Mouse (Mus musculus) intestine, postnatal 0 days (tissue): Measurements from ENCODE around the gene Fbxw2. TPM values are rescaled to one million over a fixed set of nuclear protein-coding genes. Genes with fewer than 3 reads are reported as not detected.

Experiments
- ATAC-seq: fragments of 200-750 bp; cut with Nextera tagmentation; 2 replicates; pipeline ENCODE4 v1.8.0; 2017; ENCODE audit warnings: mild to moderate bottlenecking, moderate TSS enrichment, moderate library complexity
- H3K27ac ChIP-seq: fragments of 300-500 bp; sonication (generic); 2 replicates; pipeline ENCODE4 v1.5.1; 2014; ENCODE audit warnings: mild to moderate bottlenecking, low read depth, low read length, moderate library complexity
- H3K27me3 ChIP-seq: fragments of 300-500 bp; sonication (generic); replicated peaks from 2 replicates; pipeline ENCODE4 v1.6.1; 2014; ENCODE audit warnings: low read length, mixed read lengths; ENCODE audit not compliant: control insufficient read depth, insufficient read depth
- H3K36me3 ChIP-seq: fragments of 300-500 bp; sonication (generic); 2 replicates; pipeline ENCODE4 v1.6.1; 2014; ENCODE audit warnings: mild to moderate bottlenecking, moderate library complexity; ENCODE audit not compliant: control insufficient read depth, insufficient read depth
- H3K4me1 ChIP-seq: fragments of 300-500 bp; sonication (generic); replicated peaks from 2 replicates; pipeline ENCODE4 v1.6.1; 2014; ENCODE audit warnings: antibody characterized with exemption, low read length, mixed read lengths; ENCODE audit not compliant: control insufficient read depth, insufficient read depth
- H3K4me2 ChIP-seq: fragments of 300-500 bp; sonication (generic); replicated peaks from 2 replicates; pipeline ENCODE4 v1.6.1; 2014; ENCODE audit warnings: low read depth, mild to moderate bottlenecking, moderate library complexity
- H3K4me3 ChIP-seq: fragments of 300-500 bp; sonication (generic); 2 replicates; pipeline ENCODE4 v1.5.1; 2014; ENCODE audit warnings: low read depth, low read length
- H3K9ac ChIP-seq: fragments of 300-500 bp; sonication (generic); 2 replicates; pipeline ENCODE4 v1.6.1; 2014; ENCODE audit warnings: mild to moderate bottlenecking, low read depth, low read length
- H3K9me3 ChIP-seq: fragments of 300-500 bp; sonication (generic); 2 replicates; pipeline ENCODE4 v1.6.1; 2016; ENCODE audit warnings: mixed run types; ENCODE audit not compliant: control insufficient read depth
- CTCF ChIP-seq: sonication (generic); IDR thresholded peaks from 2 replicates; pipeline ENCODE4 v1.5.1; 2016; ENCODE audit warnings: low read depth, mild to moderate bottlenecking, control low read depth, antibody characterized with exemption, moderate library complexity
- WGBS: fragments of 180-500 bp; shearing (Covaris S2); extraction: QIAGEN DNeasy Blood & Tissue Kit; methylation state at CpG from one replicate; pipeline ENCODE4 v1.1.7; 2014; 5-methylcytosine and 5-hydroxymethylcytosine counted together
- polyA plus RNA-seq: library from polyadenylated mRNA; unstranded; fragments of >200 nt; fragmentation: Nextera tagmentation; extraction: Ambion mirVana; gene quantifications from 2 replicates; pipeline ENCODE4 v1.2.1, GENCODE M21; 2015

Fbxw2 gene
- polyA plus RNA-seq, 1 experiment from 2014 or later: 36.8 TPM

DNA sequence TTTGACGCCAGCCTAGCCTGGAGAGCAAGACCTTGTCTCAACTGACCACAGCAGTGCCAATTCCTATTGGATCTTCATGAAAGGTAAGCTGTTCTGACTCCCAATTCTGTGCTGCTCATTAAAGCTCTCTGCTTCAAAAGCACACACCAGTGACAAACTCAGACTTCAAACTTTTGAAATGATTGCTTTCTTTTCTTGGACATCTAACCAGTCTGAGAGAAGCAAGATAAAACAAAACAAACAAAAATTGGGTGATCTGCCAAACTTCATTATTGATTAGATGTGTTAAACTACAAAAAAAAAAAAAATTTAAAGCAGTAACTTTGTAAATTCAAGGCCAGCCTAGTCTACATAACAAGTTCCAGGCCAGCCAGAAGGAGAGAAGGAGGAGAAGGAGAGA is 68.8 kb downstream of the Fbxw2 start:
- no peak for ATAC-seq
- H3K4me3 ChIP-seq: no peak overlapping the region
- no peaks in the 10 kb centered on the region for H3K27me3 ChIP-seq
- H3K4me1 ChIP-seq: no peaks in the 10 kb centered on the region; the same call in 1 of the 2 replicates
- no peak overlapping the region for H3K4me2 ChIP-seq
- TF ChIP-seq CTCF: no peak
- no peaks in the 10 kb centered on the region for H3K9me3 ChIP-seq
- no peak overlapping the region for H3K27ac ChIP-seq
- no peaks in the 10 kb centered on the region for H3K36me3 ChIP-seq
- WGBS: 63% methylated on average over 1 of the region's 1 CpGs
- no peak overlapping the region for H3K9ac ChIP-seq

GRCm38 (mm10) chr2:34754551-34755358 is 71.4 kb downstream of the Fbxw2 start, which contains the start of gene Gapvd1:
Gapvd1 (minus strand) TSS chr2:34755232.
- Histone ChIP-seq H3K27ac (peak within 1 kb of the TSS; percentile 90), H3K4me2 (peak within 1 kb of the TSS; percentile 74), H3K36me3 (no peaks in the 10 kb centered on the region), H3K27me3 (no peaks in the 10 kb centered on the region), H3K9me3 (no peaks in the 10 kb centered on the region), H3K4me3 (peak within 1 kb of the TSS; percentile 95), H3K9ac (peak within 1 kb of the TSS; percentile 97), H3K4me1 (no peaks in the 10 kb centered on the region; the same call in 1 of the 2 replicates)
- no peak; the same call in 1 of the 2 replicates for ATAC-seq
- 1% methylated on average over 14 of the region's 14 CpGs for WGBS
- no peak for TF ChIP-seq CTCF

Other genes starting within 250 kb of the Fbxw2 start
- 31.3 and 34.6 TPM in 2 replicates for gene Gapvd1, start 71.1 kb downstream of the Fbxw2 start, polyA plus RNA-seq
- gene Hspa5, start 54.3 kb downstream of the Fbxw2 start, polyA plus RNA-seq: 456 and 457 TPM in 2 replicates
- 19.1 and 19.6 TPM in 2 replicates for gene Rabepk, start 26.4 kb downstream of the Fbxw2 start, polyA plus RNA-seq
- gene Gm34653, start 6.7 kb upstream of the Fbxw2 start, polyA plus RNA-seq: not detected in 2 replicates
- gene Cutal, start 48.1 kb upstream of the Fbxw2 start, polyA plus RNA-seq: 16.4 and 17.6 TPM in 2 replicates
- gene Psmd5, start 48.7 kb upstream of the Fbxw2 start, polyA plus RNA-seq: 47.5 and 52.2 TPM in 2 replicates
- gene Phf19, start 87.7 kb upstream of the Fbxw2 start, polyA plus RNA-seq: 2.7 and 2.9 TPM in 2 replicates
- gene Traf1, start 135.5 kb upstream of the Fbxw2 start, polyA plus RNA-seq: 1.1 and 1.6 TPM in 2 replicates
- gene Hc, start 235.1 kb upstream of the Fbxw2 start, polyA plus RNA-seq: 0.14 and 0.20 TPM in 2 replicates